Mouse (Mus musculus) limb, embryonic 11.5 days (tissue): ENCODE measurements around the gene Hnrnpa3. TPM values are rescaled to one million over a fixed set of nuclear protein-coding genes. Genes with fewer than 3 reads are reported as not detected.

Experiments
- ATAC-seq: fragments of 200-750 bp; cut with Nextera tagmentation; 2 replicates; pipeline ENCODE4 v1.8.0; 2017; ENCODE audit warnings: low read depth; ENCODE audit not compliant: insufficient number of reproducible peaks, low FRiP score, low TSS enrichment
- DNase-seq: peaks from one replicate; pipeline ENCODE4 v3.0.0-alpha.2; 2015; ENCODE audit warnings: low spot score
- H3K27ac ChIP-seq: fragments of 300-500 bp; sonication (generic); replicated peaks from 2 replicates; pipeline ENCODE4 v1.5.1; 2014; ENCODE audit warnings: low read depth, mild to moderate bottlenecking, low read length
- H3K27me3 ChIP-seq: fragments of 300-500 bp; sonication (generic); 2 replicates; pipeline ENCODE4 v1.6.1; 2014; ENCODE audit warnings: mild to moderate bottlenecking, low read length, mixed read lengths; ENCODE audit not compliant: control insufficient read depth, insufficient read depth
- H3K36me3 ChIP-seq: fragments of 300-500 bp; sonication (generic); 2 replicates; pipeline ENCODE4 v1.6.1; 2014; ENCODE audit warnings: mild to moderate bottlenecking, low read length, moderate library complexity, mixed read lengths; ENCODE audit not compliant: control insufficient read depth, insufficient read depth
- H3K4me1 ChIP-seq: fragments of 300-500 bp; sonication (generic); 2 replicates; pipeline ENCODE4 v1.6.1; 2014; ENCODE audit warnings: low read length, mixed read lengths; ENCODE audit not compliant: control insufficient read depth, insufficient read depth
- H3K4me2 ChIP-seq: fragments of 300-500 bp; sonication (generic); 2 replicates; pipeline ENCODE4 v1.6.1; 2014; ENCODE audit warnings: low read depth, mild to moderate bottlenecking, moderate library complexity; ENCODE audit not compliant: severe bottlenecking
- H3K4me3 ChIP-seq: fragments of 300-500 bp; sonication (generic); 2 replicates; pipeline ENCODE4 v1.5.1; 2014; ENCODE audit warnings: low read depth, low read length
- H3K9ac ChIP-seq: fragments of 300-500 bp; sonication (generic); 2 replicates; pipeline ENCODE4 v1.6.1; 2014; ENCODE audit warnings: mild to moderate bottlenecking, low read length
- H3K9me3 ChIP-seq: fragments of 300-500 bp; sonication (generic); 2 replicates; pipeline ENCODE4 v1.6.1; 2016; ENCODE audit warnings: low read length; ENCODE audit not compliant: control insufficient read depth
- WGBS: fragments of 180-500 bp; shearing (Covaris S2); extraction: QIAGEN DNeasy Blood & Tissue Kit; methylation state at CpG from one replicate; pipeline ENCODE4 v1.1.7; 2014; 5-methylcytosine and 5-hydroxymethylcytosine counted together
- polyA plus RNA-seq: library from polyadenylated mRNA; unstranded; fragments of >200 nt; fragmentation: Nextera tagmentation; extraction: Ambion mirVana; gene quantifications from 2 replicates; pipeline ENCODE4 v1.2.1, GENCODE M21; 2014

Gene Hnrnpa3
- polyA plus RNA-seq, 1 experiment from 2014 or later, result 326 TPM

DNA sequence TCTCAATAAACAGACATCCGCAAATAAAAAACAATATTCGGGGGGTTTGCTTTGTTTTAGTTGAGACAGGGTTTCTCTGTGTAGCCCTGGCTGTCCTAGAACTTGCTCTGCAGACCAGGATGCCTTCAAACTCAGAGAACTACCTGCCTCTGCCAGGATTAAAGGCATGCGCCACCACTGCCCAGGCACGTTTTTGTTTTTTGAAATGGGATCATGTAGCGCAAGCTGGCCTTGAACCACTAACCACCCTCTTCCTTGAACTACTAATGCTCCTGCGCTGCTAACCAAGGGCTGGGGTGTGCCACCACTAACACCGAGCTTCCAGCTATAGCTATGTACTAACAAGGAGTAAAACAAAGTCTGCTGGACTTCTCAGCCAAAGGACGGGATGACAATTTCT, 20.9 kb downstream of the Hnrnpa3 start:
- no peak for ATAC-seq
- Histone ChIP-seq H3K9ac (no peak overlapping the region), H3K27ac (no peak overlapping the region), H3K4me1 (peaks cover 9% of the 10 kb centered on the region), H3K9me3 (no peaks in the 10 kb centered on the region), H3K27me3 (no peaks in the 10 kb centered on the region), H3K36me3 (peaks cover 2% of the 10 kb centered on the region; the same call in 1 of the 2 replicates), H3K4me2 (no peak overlapping the region), H3K4me3 (no peak overlapping the region)
- 93% methylated on average over 8 of the region's 8 CpGs for whole genome bisulfite sequencing
- no peak for DNase-seq

- DNase-seq (peak; percentile 59), ATAC-seq (peak; percentile 73)
- peaks cover 9% of the 10 kb centered on the region for H3K4me1 ChIP-seq
- peak overlapping the region; percentile 51; the same call in 1 of the 2 replicates for H3K27ac ChIP-seq
- no peaks in the 10 kb centered on the region for H3K9me3 ChIP-seq
- 37% methylated on average over 7 of the region's 7 CpGs for WGBS
- H3K27me3 ChIP-seq, result no peaks in the 10 kb centered on the region
- H3K36me3 ChIP-seq, result no peaks in the 10 kb centered on the region; the same call in 1 of the 2 replicates
- H3K4me3 ChIP-seq, result no peak overlapping the region
- H3K4me2 ChIP-seq, result no peak overlapping the region
- H3K9ac ChIP-seq, result no peak overlapping the region; the same call in 1 of the 2 replicates
These were observed 22.4 kb downstream of the Hnrnpa3 start for GRCm38 (mm10) chr2:75681439-75681838.

DNA sequence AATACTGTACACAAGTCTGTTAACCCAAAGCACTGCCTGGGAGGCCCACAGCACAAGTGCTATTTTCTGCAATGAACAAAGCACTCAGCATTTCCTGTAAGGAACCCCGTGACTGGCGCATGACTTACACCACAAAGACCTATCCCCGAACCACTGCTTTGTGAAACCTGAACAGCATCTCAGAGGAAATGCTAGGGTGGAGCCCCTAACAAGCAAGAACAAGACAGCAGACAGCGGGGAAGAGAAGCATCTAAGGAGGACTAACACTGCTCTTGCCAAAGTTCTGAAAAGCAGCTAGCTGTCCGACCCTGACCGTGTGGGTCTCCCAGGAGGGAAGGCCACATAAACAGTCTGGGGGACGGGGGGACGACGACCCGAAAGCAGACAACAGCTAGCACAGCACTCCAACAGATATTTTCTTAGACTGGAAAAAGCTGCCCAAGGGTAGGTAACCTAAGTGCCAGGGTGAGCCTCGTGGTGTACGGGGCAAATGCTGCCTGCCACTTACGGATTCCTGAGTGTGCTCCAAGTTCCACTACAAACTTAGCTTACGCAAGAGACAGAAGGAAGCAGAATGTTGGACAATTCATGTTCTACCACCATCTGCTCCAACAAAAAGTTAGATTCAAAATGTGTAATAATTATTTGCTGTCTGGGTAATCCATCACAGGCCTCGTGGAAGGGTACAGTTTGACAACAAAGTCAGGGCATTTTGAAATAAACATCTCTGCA, 24.1 kb downstream of the Hnrnpa3 start:
- no peaks in the 10 kb centered on the region for H3K27me3 ChIP-seq
- no peak overlapping the region; the same call in 1 of the 2 replicates for H3K27ac ChIP-seq
- WGBS, result 79% methylated on average over 15 of the region's 15 CpGs
- H3K9me3 ChIP-seq, result no peaks in the 10 kb centered on the region
- no peak overlapping the region for H3K9ac ChIP-seq
- no peaks in the 10 kb centered on the region for H3K36me3 ChIP-seq
- ATAC-seq (no peak), DNase-seq (no peak)
- H3K4me3 ChIP-seq, result no peak overlapping the region
- H3K4me2 ChIP-seq, result no peak overlapping the region
- peaks cover 9% of the 10 kb centered on the region for H3K4me1 ChIP-seq

DNA sequence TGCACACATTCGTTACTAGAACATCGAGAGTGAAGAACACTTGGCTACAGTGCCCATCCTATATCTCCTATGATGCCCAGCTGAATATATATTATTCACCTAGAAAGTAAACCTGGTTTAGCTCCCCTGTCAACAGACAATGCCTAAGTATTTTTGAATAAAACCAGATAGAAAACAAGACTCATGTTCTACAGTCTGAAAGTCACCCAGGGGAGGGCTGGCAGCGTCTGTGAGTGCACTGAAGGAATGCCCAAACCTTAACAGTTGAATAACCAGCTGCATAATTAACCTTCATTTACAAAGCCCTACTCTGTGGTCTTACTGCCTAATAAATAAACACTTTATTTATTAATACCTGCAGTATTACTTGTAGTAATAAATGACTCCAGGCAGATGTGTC, 25.5 kb downstream of the Hnrnpa3 start:
- 88% methylated on average over 3 of the region's 3 CpGs for WGBS
- Histone ChIP-seq H3K9me3 (no peaks in the 10 kb centered on the region), H3K4me2 (no peak overlapping the region), H3K36me3 (no peaks in the 10 kb centered on the region), H3K4me1 (peaks cover 9% of the 10 kb centered on the region), H3K27me3 (no peaks in the 10 kb centered on the region), H3K4me3 (no peak overlapping the region), H3K9ac (no peak overlapping the region), H3K27ac (no peak overlapping the region)
- no peak for DNase-seq
- no peak for ATAC-seq

DNA sequence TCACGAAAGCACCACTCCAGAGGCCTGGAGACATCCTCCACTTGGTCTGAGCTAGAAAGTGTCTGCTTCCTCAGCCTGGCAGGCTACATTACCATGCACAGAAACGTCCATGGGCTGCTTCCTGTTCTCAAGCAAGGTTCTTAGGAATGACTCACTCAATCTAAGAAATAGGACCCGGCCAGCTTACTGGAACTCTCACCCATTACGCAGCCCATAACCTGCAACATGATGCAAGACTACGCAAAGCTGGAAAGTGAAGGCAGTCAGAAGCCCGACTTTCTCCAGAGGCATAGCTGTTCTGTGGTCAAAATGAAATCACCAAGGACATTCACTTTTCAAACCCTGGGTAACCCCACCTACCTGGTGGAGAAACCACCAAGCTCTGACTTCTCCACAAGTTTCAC, 26.4 kb downstream of the Hnrnpa3 start:
- Histone ChIP-seq H3K4me3 (no peak overlapping the region), H3K27me3 (no peaks in the 10 kb centered on the region), H3K27ac (no peak overlapping the region), H3K36me3 (no peaks in the 10 kb centered on the region), H3K4me1 (peaks cover 9% of the 10 kb centered on the region), H3K9me3 (no peaks in the 10 kb centered on the region), H3K9ac (no peak overlapping the region), H3K4me2 (no peak overlapping the region)
- no peak for ATAC-seq
- 77% methylated on average over 6 of the region's 6 CpGs for WGBS
- no peak for DNase-seq

DNA sequence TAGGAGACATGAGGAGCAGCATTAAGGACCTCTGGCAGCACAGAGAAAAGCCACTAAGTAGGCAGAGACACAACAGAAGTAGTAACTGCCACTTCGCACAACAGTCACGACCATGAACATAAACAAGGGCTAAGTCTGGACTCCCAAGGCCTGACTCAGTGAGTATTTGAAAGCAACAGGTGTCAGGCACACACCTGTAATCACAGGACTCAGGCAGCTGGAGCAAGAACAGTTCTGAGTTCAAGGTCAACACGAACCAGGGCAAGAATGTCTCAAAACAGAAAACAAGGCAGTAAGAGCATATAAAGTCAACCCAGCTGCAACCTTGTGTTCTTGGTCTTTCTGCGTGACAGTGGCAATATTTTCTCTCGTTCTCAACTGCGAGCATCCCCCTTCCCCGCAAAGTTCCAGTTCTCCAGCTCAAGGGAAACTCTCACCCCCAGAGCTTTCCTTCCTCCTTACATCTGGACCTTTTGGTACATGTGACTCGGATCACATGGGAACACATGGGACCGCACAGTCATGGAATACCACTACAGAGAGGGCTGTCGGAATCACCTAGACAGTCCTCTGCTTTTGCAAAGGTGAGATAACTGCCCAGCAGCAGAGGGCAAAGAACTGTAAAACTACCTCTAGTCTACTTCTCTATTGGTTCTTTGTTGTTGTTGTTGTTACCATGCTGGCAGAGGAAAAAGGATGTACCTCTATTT, 28.1 kb downstream of the Hnrnpa3 start:
- DNase-seq (no peak), ATAC-seq (no peak)
- Histone ChIP-seq H3K27ac (no peak overlapping the region), H3K36me3 (no peaks in the 10 kb centered on the region), H3K4me2 (no peak overlapping the region), H3K9me3 (no peaks in the 10 kb centered on the region), H3K9ac (no peak overlapping the region), H3K27me3 (no peaks in the 10 kb centered on the region), H3K4me1 (peaks cover 6% of the 10 kb centered on the region), H3K4me3 (no peak overlapping the region)
- WGBS, result 87% methylated on average over 10 of the region's 10 CpGs

- H3K9ac ChIP-seq, result no peak overlapping the region
- H3K4me2 ChIP-seq, result no peak overlapping the region
- no peaks in the 10 kb centered on the region for H3K36me3 ChIP-seq
- H3K4me3 ChIP-seq, result no peak overlapping the region
- no peak for DNase-seq
- no peak overlapping the region for H3K27ac ChIP-seq
- 88% methylated on average over 1 of the region's 1 CpGs for WGBS
- peaks cover 3% of the 10 kb centered on the region for H3K4me1 ChIP-seq
- no peak for ATAC-seq
- no peaks in the 10 kb centered on the region for H3K27me3 ChIP-seq
- H3K9me3 ChIP-seq, result no peaks in the 10 kb centered on the region
These were observed 29.8 kb downstream of the Hnrnpa3 start for GRCm38 (mm10) chr2:75688901-75689300.

GRCm38 (mm10) chr2:75689482-75690158, 30.6 kb downstream of the Hnrnpa3 start:
- Histone ChIP-seq H3K27me3 (no peaks in the 10 kb centered on the region), H3K4me2 (no peak overlapping the region), H3K36me3 (no peaks in the 10 kb centered on the region), H3K27ac (no peak overlapping the region), H3K4me3 (no peak overlapping the region), H3K4me1 (peaks cover 3% of the 10 kb centered on the region), H3K9me3 (no peaks in the 10 kb centered on the region), H3K9ac (no peak overlapping the region)
- ATAC-seq, result no peak
- no peak for DNase-seq
- 92% methylated on average over 10 of the region's 10 CpGs for WGBS
